21 mouse cellular contexts compared by ENCODE assay signal in genomic region chr2:101660536-101660935, GRCm38 (mm10). TPM values are rescaled to one million over a fixed set of nuclear protein-coding genes. Genes with fewer than 3 reads are reported as not detected.
"Had no signal": no experiment of that assay in that cellular context is flagged by ENCODE, and none has a peak within 500 bp of the region (broad histone marks: within the 10 kb centered on the region; RNA-seq: fewer than 3 reads in every experiment).

No protein-coding gene starts in this region.

- DNase-seq: kidney, postnatal 10 days; liver; lung, adult 18-20 months; lung, postnatal 10 days; lung, postnatal 36 days; retina, postnatal 1 day; right cerebral cortex, postnatal 25 days; spleen, adult 18-20 months; thymus, postnatal 25 days had no signal

RNA-seq across cellular contexts. Expression of gene Rag1, which starts 11.2 kb away (rescaled TPM):
- polyA plus RNA-seq: intestine, embryonic 14.5 days; myocyte had no signal

RNA-seq across cellular contexts. Expression of gene Rag2, which starts 36.0 kb away (rescaled TPM):
- total RNA-seq: layer of hippocampus, adult 18-20 months; layer of hippocampus, postnatal 25 days; left cerebral cortex, adult 18-20 months; left cerebral cortex, postnatal 25 days; monocyte, adult 5-6 weeks; neutrophil, adult 5-6 weeks had no signal
- polyA plus RNA-seq: limb, embryonic 10.5 days; limb, embryonic 13.5 days; midbrain, embryonic 10.5 days; midbrain, embryonic 13.5 days; myocyte had no signal
